Mouse (Mus musculus): ENCODE results near the gene Gm26566. TPM values are rescaled to one million over a fixed set of nuclear protein-coding genes. Genes with fewer than 3 reads are reported as not detected.
"Not testable (repeated sequence)": the region's sequence is repeated elsewhere in the genome, so short reads cannot be mapped to it uniquely, and the experiment has no call there.

Gm26566 gene
- polyA plus RNA-seq, 1 experiment = not detected

DNA sequence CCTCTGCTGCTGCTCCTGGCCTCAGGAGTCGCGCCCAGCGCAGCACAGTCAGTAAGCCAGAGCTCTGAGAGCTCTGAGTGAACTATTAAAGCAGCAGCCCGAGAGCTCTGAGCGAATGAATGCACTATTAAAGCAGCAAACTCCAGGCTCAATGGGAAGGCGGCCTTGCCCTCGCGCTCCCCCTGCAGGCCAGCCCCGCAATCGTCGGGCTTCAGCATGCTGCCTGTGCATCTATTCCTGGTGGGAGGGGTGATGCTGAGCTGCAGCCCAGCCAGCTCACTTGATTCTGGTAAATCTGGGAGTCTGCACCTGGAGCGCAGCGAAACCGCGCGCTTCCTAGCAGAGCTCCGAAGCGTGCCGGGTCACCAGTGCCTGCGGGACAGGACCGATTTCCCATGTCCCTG is 36.0 kb downstream of the Gm26566 start:
- peak overlapping the region; percentile 59; the same call in 1 of the 2 replicates for H3K4me3 ChIP-seq (ENCODE audit: insufficient read depth, low read length)
- not testable (repeated sequence) for H3K4me1 ChIP-seq (ENCODE audit: control insufficient read depth, insufficient read depth, low read length)
- H3K27ac ChIP-seq (ENCODE audit: insufficient read depth, low read length) = 0 out of 2 replicates have a peak overlapping the region, but pooled peaks have one; percentile 99
- TF ChIP-seq CTCF (IDR thresholded peaks at IDR 0.05; ENCODE audit: borderline replicate concordance, insufficient read depth, low read length) = peak; percentile 68
- peak; percentile 79 for TF ChIP-seq POLR2A (IDR thresholded peaks at IDR 0.05; ENCODE audit: low read depth, low read length)

DNA sequence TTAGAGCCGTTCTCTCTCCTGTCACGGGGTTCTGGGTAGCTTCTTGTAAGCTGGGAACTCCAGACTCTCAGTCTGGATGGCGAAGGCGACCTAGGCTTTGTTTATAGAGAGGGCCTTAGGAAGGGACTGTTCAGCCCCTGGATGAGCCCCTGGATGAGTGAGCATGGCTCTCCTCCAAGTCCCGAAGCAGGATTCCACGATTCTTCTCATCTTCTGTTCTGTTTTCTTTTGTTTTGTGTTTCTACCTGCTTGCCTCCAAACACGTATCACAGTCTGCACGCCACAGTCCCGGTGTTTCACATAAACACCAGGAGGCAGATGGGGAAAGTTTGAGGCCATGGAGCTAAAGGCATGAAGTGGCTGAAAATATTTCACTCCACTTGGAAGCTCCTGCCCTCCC is 37.1 kb downstream of the Gm26566 start:
- H3K27ac ChIP-seq (ENCODE audit: insufficient read depth, low read length); H3K4me3 ChIP-seq (ENCODE audit: insufficient read depth, low read length); H3K4me1 ChIP-seq (ENCODE audit: control insufficient read depth, insufficient read depth, low read length): not testable (repeated sequence)

DNA sequence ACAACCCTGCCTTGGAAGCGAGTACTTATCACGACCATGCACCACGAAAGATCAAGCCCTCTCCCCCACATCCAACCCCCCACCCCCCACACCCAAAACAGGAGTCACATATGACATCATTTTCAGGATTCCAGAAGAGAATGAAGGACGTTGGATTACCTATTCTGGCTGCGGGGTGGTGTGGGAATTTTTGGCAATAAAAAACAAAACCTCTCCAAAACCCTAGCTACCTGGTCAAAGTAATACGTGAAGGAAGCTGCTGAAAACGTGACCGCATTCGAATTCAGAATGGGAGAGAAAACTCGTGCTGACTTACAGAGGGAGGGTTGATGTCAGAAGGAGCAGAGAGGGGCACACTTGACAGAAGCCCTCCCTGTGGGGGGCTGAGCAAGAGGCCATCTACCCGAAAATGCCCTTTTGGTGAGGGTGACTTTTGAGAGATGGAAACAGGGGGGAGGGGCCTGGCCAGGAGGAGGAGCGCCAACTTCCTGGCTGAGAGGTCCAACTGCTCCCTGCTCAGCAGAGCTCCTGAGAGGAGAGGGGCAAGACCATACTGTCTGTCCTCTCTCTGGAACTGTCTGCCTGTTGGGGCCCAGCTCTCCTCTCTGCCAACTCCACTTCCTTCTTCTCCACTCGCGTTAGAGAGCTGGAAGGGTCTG is 38.1 kb downstream of the Gm26566 start, which contains the start of gene Gm13283:
Gm13283 (plus strand) TSS at position 510 of the 659 bp plus-strand sequence.
- TF ChIP-seq POLR2A (IDR thresholded peaks at IDR 0.05; ENCODE audit: low read depth, low read length) = 0 out of 2 replicates have a peak, but pooled peaks have one; percentile 17
- H3K4me3 ChIP-seq (ENCODE audit: insufficient read depth, low read length) = peak within 1 kb of the TSS; percentile 27; the same call in 1 of the 2 replicates
- H3K27ac ChIP-seq (ENCODE audit: insufficient read depth, low read length) = peak within 1 kb of the TSS; percentile 73; the same call in 1 of the 2 replicates
- H3K4me1 ChIP-seq (ENCODE audit: control insufficient read depth, insufficient read depth, low read length) = not testable (repeated sequence)

DNA sequence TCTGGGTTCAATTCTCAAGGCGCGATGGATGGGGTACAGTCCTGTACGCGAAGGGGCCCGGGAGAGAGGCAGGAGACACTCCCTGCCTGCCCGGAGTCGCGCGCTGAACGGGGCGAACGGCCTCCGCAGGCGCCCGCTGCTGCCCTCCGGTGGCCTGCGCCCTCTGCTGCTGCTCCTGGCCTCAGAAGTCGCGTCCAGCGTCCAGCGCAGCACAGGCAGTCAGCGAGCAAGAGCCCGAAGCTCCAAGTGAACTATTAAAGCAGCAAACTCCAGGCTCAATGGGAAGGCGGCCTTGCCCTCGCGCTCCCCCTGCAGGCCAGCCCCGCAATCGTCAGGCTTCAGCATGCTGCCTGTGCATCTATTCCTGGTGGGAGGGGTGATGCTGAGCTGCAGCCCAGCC is 38.8 kb downstream of the Gm26566 start:
- H3K27ac ChIP-seq (ENCODE audit: insufficient read depth, low read length) = peak overlapping the region; percentile 73; the same call in 1 of the 2 replicates

GRCm38 (mm10) chr4:88761776-88762175 is 40.2 kb downstream of the Gm26566 start:
- H3K4me1 ChIP-seq (ENCODE audit: control insufficient read depth, insufficient read depth, low read length); H3K4me3 ChIP-seq (ENCODE audit: insufficient read depth, low read length); H3K27ac ChIP-seq (ENCODE audit: insufficient read depth, low read length): not testable (repeated sequence)

More for the DNA sequence above, 38.8 kb downstream of the Gm26566 start:
- peak; percentile 77 for TF ChIP-seq POLR2A (IDR thresholded peaks at IDR 0.05; ENCODE audit: low read depth, low read length)
- 0 out of 2 replicates have a peak, but pooled peaks have one; percentile 46 for TF ChIP-seq CTCF (IDR thresholded peaks at IDR 0.05; ENCODE audit: borderline replicate concordance, insufficient read depth, low read length)
- not testable (repeated sequence) for H3K4me1 ChIP-seq (ENCODE audit: control insufficient read depth, insufficient read depth, low read length)
- H3K4me3 ChIP-seq (ENCODE audit: insufficient read depth, low read length) = peak overlapping the region; percentile 27; the same call in 1 of the 2 replicates

- H3K4me3 ChIP-seq (ENCODE audit: insufficient read depth, low read length); H3K4me1 ChIP-seq (ENCODE audit: control insufficient read depth, insufficient read depth, low read length); H3K27ac ChIP-seq (ENCODE audit: insufficient read depth, low read length): not testable (repeated sequence)
Observed at GRCm38 (mm10) chr4:88762341-88762740, 40.7 kb downstream of the Gm26566 start.

DNA sequence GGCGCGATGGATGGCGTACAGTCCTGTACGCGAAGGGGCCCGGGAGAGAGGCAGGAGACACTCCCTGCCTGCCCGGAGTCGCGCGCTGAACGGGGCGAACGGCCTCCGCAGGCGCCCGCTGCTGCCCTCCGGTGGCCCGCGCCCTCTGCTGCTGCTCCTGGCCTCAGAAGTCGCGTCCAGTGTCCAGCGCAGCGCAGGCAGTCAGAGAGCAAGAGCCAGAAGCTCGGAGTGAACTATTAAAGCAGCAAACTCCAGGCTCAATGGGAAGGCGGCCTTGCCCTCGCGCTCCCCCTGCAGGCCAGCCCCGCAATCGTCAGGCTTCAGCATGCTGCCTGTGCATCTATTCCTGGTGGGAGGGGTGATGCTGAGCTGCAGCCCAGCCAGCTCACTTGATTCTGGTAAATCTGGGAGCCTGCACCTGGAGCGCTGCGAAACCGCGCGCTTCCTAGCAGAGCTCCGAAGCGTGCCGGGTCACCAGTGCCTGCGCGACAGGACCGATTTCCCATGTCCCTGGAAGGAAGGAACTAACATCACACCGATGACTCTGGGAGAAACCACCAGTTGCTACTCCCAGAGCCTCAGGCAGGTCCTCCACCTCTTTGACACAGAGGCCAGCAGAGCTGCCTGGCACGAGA is 41.9 kb downstream of the Gm26566 start:
- Histone ChIP-seq H3K27ac (ENCODE audit: insufficient read depth, low read length) (peak overlapping the region; percentile 58; the same call in 1 of the 2 replicates), H3K4me3 (ENCODE audit: insufficient read depth, low read length) (peak overlapping the region; percentile 19; the same call in 1 of the 2 replicates)
- H3K4me1 ChIP-seq (ENCODE audit: control insufficient read depth, insufficient read depth, low read length) = not testable (repeated sequence)
- TF ChIP-seq CTCF (IDR thresholded peaks at IDR 0.05; ENCODE audit: borderline replicate concordance, insufficient read depth, low read length) (0 out of 2 replicates have a peak, but pooled peaks have one; percentile 7), POLR2A (IDR thresholded peaks at IDR 0.05; ENCODE audit: low read depth, low read length) (peak; percentile 65)

Other genes with a start within 250 kb of the Gm26566 start
- not detected in 2 replicates for gene Ifnb1, start 199.0 kb upstream of the Gm26566 start, polyA plus RNA-seq (2011; ENCODE audit: insufficient read length, low read depth, missing spikeins)
- gene Ifna15, start 163.6 kb upstream of the Gm26566 start, polyA plus RNA-seq (2011; ENCODE audit: insufficient read length, low read depth, missing spikeins) = not detected in 2 replicates
- gene Ifna14, start 150.0 kb upstream of the Gm26566 start, polyA plus RNA-seq (2011; ENCODE audit: insufficient read length, low read depth, missing spikeins) = not detected in 2 replicates
- not detected in 2 replicates for gene Ifna9, start 129.4 kb upstream of the Gm26566 start, polyA plus RNA-seq (2011; ENCODE audit: insufficient read length, low read depth, missing spikeins)
- gene Ifna12, start 118.4 kb upstream of the Gm26566 start, polyA plus RNA-seq (2011; ENCODE audit: insufficient read length, low read depth, missing spikeins) = not detected in 2 replicates
- not detected in 2 replicates for gene C87499, start 87.4 kb upstream of the Gm26566 start, polyA plus RNA-seq (2011; ENCODE audit: insufficient read length, low read depth, missing spikeins)
- not detected in 2 replicates for gene Ifna13, start 77.3 kb upstream of the Gm26566 start, polyA plus RNA-seq (2011; ENCODE audit: insufficient read length, low read depth, missing spikeins)
- not detected in 2 replicates for gene Ifna16, start 44.9 kb upstream of the Gm26566 start, polyA plus RNA-seq (2011; ENCODE audit: insufficient read length, low read depth, missing spikeins)
- gene Ifna2, start 37.9 kb upstream of the Gm26566 start, polyA plus RNA-seq (2011; ENCODE audit: insufficient read length, low read depth, missing spikeins) = not detected in 2 replicates
- not detected in 2 replicates for gene Ifnab, start 30.4 kb upstream of the Gm26566 start, polyA plus RNA-seq (2011; ENCODE audit: insufficient read length, low read depth, missing spikeins)
- 103 and 123 TPM in 2 replicates for gene Klhl9, start 660 bp downstream of the Gm26566 start, polyA plus RNA-seq (2011; ENCODE audit: insufficient read length, low read depth, missing spikeins)
- not detected in 2 replicates for gene Gm13271, start 33.1 kb downstream of the Gm26566 start, polyA plus RNA-seq (2011; ENCODE audit: insufficient read length, low read depth, missing spikeins)
- not detected in 2 replicates for gene Gm13283, start 38.3 kb downstream of the Gm26566 start, polyA plus RNA-seq (2011; ENCODE audit: insufficient read length, low read depth, missing spikeins)
- gene Gm13290, start 52.0 kb downstream of the Gm26566 start, polyA plus RNA-seq (2011; ENCODE audit: insufficient read length, low read depth, missing spikeins) = 0.70 TPM in 1 of 2 replicates, not detected in the other
- not detected in 2 replicates for gene Gm13289, start 55.1 kb downstream of the Gm26566 start, polyA plus RNA-seq (2011; ENCODE audit: insufficient read length, low read depth, missing spikeins)
- not detected in 2 replicates for gene Gm13272, start 58.0 kb downstream of the Gm26566 start, polyA plus RNA-seq (2011; ENCODE audit: insufficient read length, low read depth, missing spikeins)
- 0.37 and 0.44 TPM in 2 replicates for gene Ifnz, start 60.3 kb downstream of the Gm26566 start, polyA plus RNA-seq (2011; ENCODE audit: insufficient read length, low read depth, missing spikeins)
- gene Gm13276, start 63.9 kb downstream of the Gm26566 start, polyA plus RNA-seq (2011; ENCODE audit: insufficient read length, low read depth, missing spikeins) = not detected in 2 replicates
- not detected in 2 replicates for gene Gm13277, start 66.8 kb downstream of the Gm26566 start, polyA plus RNA-seq (2011; ENCODE audit: insufficient read length, low read depth, missing spikeins)
- gene Gm13278, start 69.7 kb downstream of the Gm26566 start, polyA plus RNA-seq (2011; ENCODE audit: insufficient read length, low read depth, missing spikeins) = not detected in 2 replicates
- not detected in 2 replicates for gene Gm13275, start 72.7 kb downstream of the Gm26566 start, polyA plus RNA-seq (2011; ENCODE audit: insufficient read length, low read depth, missing spikeins)
- not detected in 2 replicates for gene Gm13279, start 75.6 kb downstream of the Gm26566 start, polyA plus RNA-seq (2011; ENCODE audit: insufficient read length, low read depth, missing spikeins)
- gene Gm13285, start 77.9 kb downstream of the Gm26566 start, polyA plus RNA-seq (2011; ENCODE audit: insufficient read length, low read depth, missing spikeins) = 0.44 and 2.3 TPM in 2 replicates
- gene Gm13287, start 81.4 kb downstream of the Gm26566 start, polyA plus RNA-seq (2011; ENCODE audit: insufficient read length, low read depth, missing spikeins) = 1.1 TPM in 1 of 2 replicates, not detected in the other
- 0.23 TPM in 1 of 2 replicates, not detected in the other for gene Gm13288, start 83.7 kb downstream of the Gm26566 start, polyA plus RNA-seq (2011; ENCODE audit: insufficient read length, low read depth, missing spikeins)
- gene Ifna7, start 94.4 kb downstream of the Gm26566 start, polyA plus RNA-seq (2011; ENCODE audit: insufficient read length, low read depth, missing spikeins) = not detected in 2 replicates
- gene Ifna11, start 98.2 kb downstream of the Gm26566 start, polyA plus RNA-seq (2011; ENCODE audit: insufficient read length, low read depth, missing spikeins) = not detected in 2 replicates
- gene Ifna6, start 105.6 kb downstream of the Gm26566 start, polyA plus RNA-seq (2011; ENCODE audit: insufficient read length, low read depth, missing spikeins) = not detected in 2 replicates
- gene Ifna5, start 113.7 kb downstream of the Gm26566 start, polyA plus RNA-seq (2011; ENCODE audit: insufficient read length, low read depth, missing spikeins) = not detected in 2 replicates
- not detected in 2 replicates for gene Ifna4, start 120.1 kb downstream of the Gm26566 start, polyA plus RNA-seq (2011; ENCODE audit: insufficient read length, low read depth, missing spikeins)
- not detected in 2 replicates for gene Ifna1, start 128.3 kb downstream of the Gm26566 start, polyA plus RNA-seq (2011; ENCODE audit: insufficient read length, low read depth, missing spikeins)
- not detected in 2 replicates for gene Ifne, start 158.4 kb downstream of the Gm26566 start, polyA plus RNA-seq (2011; ENCODE audit: insufficient read length, low read depth, missing spikeins)

Data from embryonic fibroblast, embryonic 13.5 days (primary cell).